Mouse (Mus musculus) gastrocnemius, adult 2 months (tissue): ENCODE data around the gene Gm21586. TPM values are rescaled to one million over a fixed set of nuclear protein-coding genes. Genes with fewer than 3 reads are reported as not detected.
"Not testable (repeated sequence)": the region's sequence is repeated elsewhere in the genome, so short reads cannot be mapped to it uniquely, and the experiment has no call there.

Experiments used
- DNase-seq: peaks from one replicate; pipeline ENCODE4 v3.0.0; 2022
- H3K27ac ChIP-seq: fragments of 200-600 bp; 2 replicates; pipeline ENCODE4 v1.8.1; 2022; ENCODE audit warnings: mild to moderate bottlenecking
- H3K4me3 ChIP-seq: fragments of 200-600 bp; 2 replicates; pipeline ENCODE4 v1.8.1; 2022; ENCODE audit warnings: mild to moderate bottlenecking, moderate library complexity
- intact Hi-C: fragments of 180-260 bp; cut with DNase I; formaldehyde crosslinking; loops from one replicate; pipeline ENCODE4 v1.15.1; 2025
- long read RNA-seq, 2 experiments: library from polyadenylated mRNA; stranded (forward); transcript quantifications; one replicate each; pipeline ENCODE4 v2.0.0; 2021
- total RNA-seq, 2 experiments: library from RNA; stranded (reverse); gene quantifications; 2 replicates each; pipeline ENCODE4 v1.2.3; 2021

The Gm21586 gene
- total RNA-seq = not detected
- long read RNA-seq, experiment 1 = 0 reads
- long read RNA-seq, experiment 2 = 0 reads

DNA sequence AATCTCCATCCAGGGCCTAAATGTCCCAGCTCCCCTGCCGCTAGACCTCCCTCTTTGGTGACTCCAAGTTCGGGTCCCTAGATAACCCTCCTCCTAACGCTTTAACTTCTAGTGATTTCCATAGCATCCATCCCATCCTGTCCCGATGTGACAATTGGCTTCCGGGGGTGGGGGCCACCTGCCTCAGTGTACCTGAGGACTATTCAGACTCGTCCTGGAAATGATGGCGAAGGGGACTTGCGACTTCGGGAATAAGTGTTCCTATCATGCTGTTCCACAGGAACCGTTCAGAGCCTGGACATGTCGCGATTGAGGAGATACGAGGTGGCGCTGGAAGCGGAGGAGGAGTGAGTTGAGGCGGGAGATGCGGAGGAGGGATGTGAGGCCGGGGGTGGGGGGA is at the start of gene Gm21586:
Gm21586 (plus strand) TSS at position 301 of the 400 bp plus-strand sequence.
- DNase-seq, H3K27ac ChIP-seq, intact Hi-C loops, H3K4me3 ChIP-seq: not testable (repeated sequence)

DNA sequence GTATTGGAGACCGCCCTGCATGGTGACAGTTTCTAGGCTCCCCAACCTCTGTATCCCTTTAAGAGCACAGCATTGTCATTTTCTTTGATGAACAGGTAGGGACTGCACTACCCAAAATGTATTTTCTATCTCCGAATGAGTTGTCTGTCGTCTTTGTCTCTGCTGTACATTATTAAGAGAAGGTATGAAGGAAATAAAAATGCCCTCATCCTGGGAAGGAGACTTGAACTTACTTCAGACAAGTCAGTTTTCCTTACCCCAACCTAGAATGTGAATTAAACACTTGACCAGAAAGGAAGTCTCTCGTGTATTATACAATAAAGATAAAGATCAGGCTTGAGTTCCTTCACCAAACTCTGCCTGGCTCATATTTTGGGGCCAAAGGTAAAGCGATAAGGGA is 27.3 kb downstream of the Gm21586 start, which contains the start of gene Gm2163:
Gm2163 (plus strand) TSS at position 301 of the 400 bp plus-strand sequence.
- H3K4me3 ChIP-seq, H3K27ac ChIP-seq, intact Hi-C loops, DNase-seq: not testable (repeated sequence)

Other genes starting within 250 kb of the Gm21586 start
- gene Gm10600, start 198.7 kb upstream of the Gm21586 start, total RNA-seq = 1 to 10 TPM in 1 of 2 experiments, under 1 TPM in 1; 0.89 to 2.3 TPM
- not detected for gene Ccl21b, start 183.6 kb upstream of the Gm21586 start, total RNA-seq
- gene Gm21953, start 145.1 kb upstream of the Gm21586 start, total RNA-seq = not detected
- not detected for gene Fam205a3, start 121.0 kb upstream of the Gm21586 start, total RNA-seq
- gene Gm2163, start 27.4 kb downstream of the Gm21586 start, total RNA-seq = under 1 TPM in 1 of 2 experiments, not detected in 1; 0.08 TPM
- gene Fam205a2, start 88.8 kb downstream of the Gm21586 start, total RNA-seq = not detected
- gene Gm10591, start 172.8 kb downstream of the Gm21586 start, total RNA-seq = not detected
- 10 to 100 TPM in 1 of 2 experiments, 1 to 10 TPM in 1; 8.5 to 12.5 TPM for gene Gm2564, start 190.3 kb downstream of the Gm21586 start, total RNA-seq
- gene Ccl27b, start 215.9 kb downstream of the Gm21586 start, total RNA-seq = not detected
- gene Il11ra2, start 222.5 kb downstream of the Gm21586 start, total RNA-seq = under 1 TPM in 1 of 2 experiments, not detected in 1; 0.25 TPM